Mouse (Mus musculus): ENCODE measurements around the gene Fat2. TPM values are rescaled to one million over a fixed set of nuclear protein-coding genes. Genes with fewer than 3 reads are reported as not detected.

The Fat2 gene
- 0.71 and 3.5 TPM in 2 replicates for total RNA-seq (2012; rRNA removed)

DNA sequence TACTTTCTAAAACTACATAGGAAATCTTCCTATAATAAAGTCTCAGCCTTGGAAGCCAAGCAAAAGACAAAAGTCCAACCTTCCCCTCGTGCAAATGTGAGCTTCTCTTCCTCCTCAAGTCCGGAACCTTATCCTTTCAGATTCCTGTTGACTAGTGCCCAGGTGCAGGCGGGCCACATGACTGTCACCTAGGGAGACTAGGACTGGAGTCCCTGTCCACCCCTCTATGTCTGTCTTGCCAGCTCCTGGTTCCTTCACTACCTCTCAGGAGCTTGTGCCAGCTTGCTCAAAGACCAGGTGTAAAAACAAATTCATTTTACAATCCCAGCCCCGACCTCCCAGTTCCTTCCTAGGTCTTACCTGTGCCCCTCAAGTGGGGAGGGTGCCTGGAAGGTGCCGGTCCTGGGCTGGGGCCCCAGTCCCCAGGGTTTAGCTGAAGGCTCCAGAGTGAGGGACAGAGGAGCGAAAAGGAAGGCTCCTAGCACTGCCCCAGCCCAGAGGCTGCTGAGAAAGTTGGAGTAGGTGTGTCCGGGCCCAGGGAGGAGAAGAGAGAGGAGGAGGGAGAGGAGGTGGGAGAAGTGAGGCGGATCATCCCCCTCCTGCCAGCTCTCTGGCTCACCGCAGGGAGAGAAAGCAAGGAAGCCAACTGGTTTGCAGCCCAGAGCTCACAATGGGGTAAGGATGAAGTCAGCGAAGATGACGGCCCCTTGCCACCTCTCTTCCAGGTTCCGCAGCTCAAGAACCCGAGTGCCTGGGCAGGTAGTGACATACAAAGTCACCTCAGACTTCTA is at the start of gene Fat2:
Gene Fat2, minus strand, starts transcription at position 464 of the 791 bp plus-strand sequence.
- in situ Hi-C loops (cut with MboI; ENCODE audit: low sequenced_read_pairs in 2 of 2, unreplicated experiment in 2 of 2), result no loop called here
- DNase-seq (ENCODE audit: low read depth, low spot score), result no peak
- H3K4me1 ChIP-seq (ENCODE audit: control insufficient read depth in 2 of 2, insufficient read depth in 2 of 2, low read length in 2 of 2, poor library complexity in 1 of 2), result no peaks in the 10 kb centered on the region
- no peak for TF ChIP-seq ZC3H11A (IDR thresholded peaks at IDR 0.05; ENCODE audit: borderline replicate concordance, low read depth, low read length)
- TF ChIP-seq CHD2 (IDR thresholded peaks at IDR 0.05; ENCODE audit: low read depth, low read length), result no peak
- no peak for TF ChIP-seq ZNF384 (IDR thresholded peaks at IDR 0.05; ENCODE audit: low read depth, low read length)
- no peak for TF ChIP-seq MAFK (IDR thresholded peaks at IDR 0.05; ENCODE audit: insufficient read depth, low read depth, low read length)
- H3K36me3 ChIP-seq (ENCODE audit: control insufficient read depth, insufficient read depth, low read length, poor library complexity, severe bottlenecking), result no peaks in the 10 kb centered on the region
- no peaks in the 10 kb centered on the region for H3K9me3 ChIP-seq (ENCODE audit: control insufficient read depth, insufficient read depth, low read depth, low read length)
- H3K9ac ChIP-seq (ENCODE audit: insufficient read depth, low read depth, low read length, poor library complexity, severe bottlenecking), result no peak within 1 kb of the TSS
- no peak within 1 kb of the TSS for H3K27ac ChIP-seq (ENCODE audit: insufficient read depth, low read depth, low read length, poor library complexity, severe bottlenecking)
- no peak within 1 kb of the TSS for H3K4me3 ChIP-seq (ENCODE audit: insufficient read depth in 1 of 2, low read depth in 1 of 2, low read length in 2 of 2, poor library complexity in 1 of 2, severe bottlenecking in 1 of 2)

DNA sequence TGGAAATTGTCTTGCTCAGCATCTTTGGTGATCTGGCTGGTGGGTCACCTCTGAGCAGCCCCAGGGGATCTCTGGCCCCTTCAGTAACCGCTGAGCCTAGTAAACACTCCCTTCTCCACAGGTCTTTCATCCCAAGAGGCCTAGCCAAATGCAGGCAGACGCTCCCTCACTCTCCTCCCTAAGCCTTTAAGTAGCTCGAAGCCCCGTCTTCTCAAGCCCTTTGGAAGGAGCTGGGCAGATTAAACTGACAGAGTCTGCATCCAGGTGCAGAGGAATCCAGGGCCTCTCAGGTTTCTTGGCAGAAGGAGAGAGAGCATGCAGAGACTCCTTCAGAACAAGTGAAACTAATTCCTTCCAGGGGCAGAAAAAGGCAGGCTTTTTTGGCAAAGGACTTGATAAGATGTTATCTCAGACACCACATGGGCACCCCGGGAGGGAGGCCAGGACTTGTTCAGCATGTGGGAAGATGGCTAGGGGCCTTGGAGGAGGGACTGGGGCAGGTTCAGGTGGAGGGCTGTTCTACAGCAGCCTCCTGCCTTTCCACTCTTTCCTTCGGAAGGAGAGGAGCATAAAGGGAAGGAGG is 47.2 kb upstream of the Fat2 start:
- in situ Hi-C loops (cut with MboI; ENCODE audit: low sequenced_read_pairs in 2 of 2, unreplicated experiment in 2 of 2), result loop anchor here (10.0 kb wide), 1 partner anchor 179 kb away; the partner anchor contains the start of gene Slc36a1 (in 2 of the 2)
- H3K4me1 ChIP-seq (ENCODE audit: control insufficient read depth in 2 of 2, insufficient read depth in 2 of 2, low read length in 2 of 2, poor library complexity in 1 of 2), result no peaks in the 10 kb centered on the region; a peak in 1 of 4 replicates
- no peaks in the 10 kb centered on the region for H3K36me3 ChIP-seq (ENCODE audit: control insufficient read depth, insufficient read depth, low read length, poor library complexity, severe bottlenecking)
- H3K4me3 ChIP-seq (ENCODE audit: insufficient read depth in 1 of 2, low read depth in 1 of 2, low read length in 2 of 2, poor library complexity in 1 of 2, severe bottlenecking in 1 of 2), result no peak overlapping the region
- H3K9me3 ChIP-seq (ENCODE audit: control insufficient read depth, insufficient read depth, low read depth, low read length), result no peaks in the 10 kb centered on the region
- no peak overlapping the region for H3K27ac ChIP-seq (ENCODE audit: insufficient read depth, low read depth, low read length, poor library complexity, severe bottlenecking)
- TF ChIP-seq MAFK (IDR thresholded peaks at IDR 0.05; ENCODE audit: insufficient read depth, low read depth, low read length), result 0 out of 2 replicates have a peak, but pooled peaks have one; percentile 20
- TF ChIP-seq HCFC1 (IDR thresholded peaks at IDR 0.05; ENCODE audit: borderline replicate concordance, insufficient read depth, low read length), result no peak
- TF ChIP-seq ZNF384 (IDR thresholded peaks at IDR 0.05; ENCODE audit: low read depth, low read length), result no peak
- TF ChIP-seq ZC3H11A (IDR thresholded peaks at IDR 0.05; ENCODE audit: borderline replicate concordance, low read depth, low read length), result no peak
- TF ChIP-seq CHD2 (IDR thresholded peaks at IDR 0.05; ENCODE audit: low read depth, low read length), result no peak
- DNase-seq (ENCODE audit: low read depth, low spot score), result no peak
- H3K9ac ChIP-seq (ENCODE audit: insufficient read depth, low read depth, low read length, poor library complexity, severe bottlenecking), result no peak overlapping the region

DNA sequence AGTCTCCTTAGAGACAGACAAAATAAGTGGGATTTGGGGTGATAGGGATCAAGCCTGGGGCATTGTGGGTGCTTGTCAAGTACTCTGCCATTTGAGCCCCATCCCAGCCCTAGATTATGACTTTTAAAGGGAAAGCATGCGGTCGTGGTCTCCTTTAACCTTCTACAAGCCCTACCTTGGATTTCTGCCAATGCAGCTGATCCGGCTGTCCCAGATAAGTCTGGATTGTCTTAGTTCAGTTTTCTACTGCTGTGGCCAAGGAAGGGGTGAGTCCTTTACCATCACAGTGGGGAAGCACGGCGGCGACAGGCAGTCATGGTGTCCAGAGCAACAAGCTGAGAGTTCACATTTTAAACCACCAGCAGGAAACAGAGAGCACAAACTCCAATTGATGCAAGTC is 44.5 kb upstream of the Fat2 start:
- Histone ChIP-seq H3K4me3 (ENCODE audit: insufficient read depth in 1 of 2, low read depth in 1 of 2, low read length in 2 of 2, poor library complexity in 1 of 2, severe bottlenecking in 1 of 2) (no peak overlapping the region), H3K27ac (ENCODE audit: insufficient read depth, low read depth, low read length, poor library complexity, severe bottlenecking) (no peak overlapping the region), H3K9me3 (ENCODE audit: control insufficient read depth, insufficient read depth, low read depth, low read length) (no peaks in the 10 kb centered on the region), H3K36me3 (ENCODE audit: control insufficient read depth, insufficient read depth, low read length, poor library complexity, severe bottlenecking) (no peaks in the 10 kb centered on the region), H3K9ac (ENCODE audit: insufficient read depth, low read depth, low read length, poor library complexity, severe bottlenecking) (no peak overlapping the region), H3K4me1 (ENCODE audit: control insufficient read depth in 2 of 2, insufficient read depth in 2 of 2, low read length in 2 of 2, poor library complexity in 1 of 2) (no peaks in the 10 kb centered on the region; a peak in 1 of 4 replicates)
- in situ Hi-C loops (cut with MboI; ENCODE audit: low sequenced_read_pairs in 2 of 2, unreplicated experiment in 2 of 2), result loop anchor here (10.0 kb wide), 1 partner anchor 176 kb away; the partner anchor contains the start of gene Slc36a1 (in 2 of the 2)
- DNase-seq (ENCODE audit: low read depth, low spot score), result no peak
- no peak for TF ChIP-seq ZC3H11A (IDR thresholded peaks at IDR 0.05; ENCODE audit: borderline replicate concordance, low read depth, low read length)

DNA sequence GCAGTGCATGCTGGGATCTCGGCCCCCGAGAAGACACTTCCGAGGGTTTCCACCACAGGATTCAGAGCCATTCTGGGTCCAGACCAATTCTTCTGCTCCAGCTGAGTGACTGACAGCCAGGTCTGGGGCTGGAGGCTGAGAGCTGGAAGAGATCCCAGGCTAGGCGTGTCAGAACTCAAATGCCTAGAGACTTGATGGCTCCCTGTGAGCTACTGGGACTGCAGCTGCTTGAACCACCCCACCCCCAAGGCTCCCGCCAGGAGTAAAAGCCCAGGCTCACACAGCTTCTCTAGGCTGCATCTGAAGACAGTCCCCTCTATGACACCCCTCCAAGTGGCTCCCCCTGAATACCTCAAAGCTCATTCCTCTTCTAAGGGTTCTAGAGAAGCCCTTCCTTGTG is 42.0 kb upstream of the Fat2 start:
- TF ChIP-seq MAFK (IDR thresholded peaks at IDR 0.05; ENCODE audit: insufficient read depth, low read depth, low read length) (no peak), ZC3H11A (IDR thresholded peaks at IDR 0.05; ENCODE audit: borderline replicate concordance, low read depth, low read length) (no peak), CHD2 (IDR thresholded peaks at IDR 0.05; ENCODE audit: low read depth, low read length) (no peak), ZNF384 (IDR thresholded peaks at IDR 0.05; ENCODE audit: low read depth, low read length) (no peak), HCFC1 (IDR thresholded peaks at IDR 0.05; ENCODE audit: borderline replicate concordance, insufficient read depth, low read length) (no peak)
- Histone ChIP-seq H3K4me1 (ENCODE audit: control insufficient read depth in 2 of 2, insufficient read depth in 2 of 2, low read length in 2 of 2, poor library complexity in 1 of 2) (peaks cover 0 to 3% of the 10 kb centered on the region in 2 experiments; a peak in 1 of 4 replicates), H3K9ac (ENCODE audit: insufficient read depth, low read depth, low read length, poor library complexity, severe bottlenecking) (no peak overlapping the region), H3K9me3 (ENCODE audit: control insufficient read depth, insufficient read depth, low read depth, low read length) (no peaks in the 10 kb centered on the region), H3K4me3 (ENCODE audit: insufficient read depth in 1 of 2, low read depth in 1 of 2, low read length in 2 of 2, poor library complexity in 1 of 2, severe bottlenecking in 1 of 2) (no peak overlapping the region), H3K36me3 (ENCODE audit: control insufficient read depth, insufficient read depth, low read length, poor library complexity, severe bottlenecking) (no peaks in the 10 kb centered on the region), H3K27ac (ENCODE audit: insufficient read depth, low read depth, low read length, poor library complexity, severe bottlenecking) (no peak overlapping the region)
- DNase-seq (ENCODE audit: low read depth, low spot score), result no peak
- in situ Hi-C loops (cut with MboI; ENCODE audit: low sequenced_read_pairs in 2 of 2, unreplicated experiment in 2 of 2), result no loop called here

Data from ES-E14 (cell line).